Comparison of ENCODE assay signal across 8 mouse cellular contexts in genomic region chr6:124711824-124712782, GRCm38 (mm10). TPM values are rescaled to one million over a fixed set of nuclear protein-coding genes. Genes with fewer than 3 reads are reported as not detected.
DNase-seq lines count a peak whose midpoint lies in the region; ATAC-seq lines count a peak whose summit lies in the region.

Gene Emg1, minus strand, starts transcription at chr6:124712178.
Gene Phb2, plus strand, starts transcription at chr6:124712336.

- no peaks in the 10 kb centered on the region for H3K27me3 ChIP-seq in lung, embryonic 16.5 days (ENCODE audit: control insufficient read depth, insufficient read depth, low read depth, low read length)

- peak within 1 kb of the TSS; percentile 76 for H3K4me2 ChIP-seq in lung, embryonic 16.5 days (ENCODE audit: low read depth, low read length)

- peaks cover 23% of the 10 kb centered on the region for H3K4me1 ChIP-seq in lung, embryonic 16.5 days (replicated peaks; ENCODE audit: control insufficient read depth, insufficient read depth, low read length)

- H3K4me3 ChIP-seq in lung, embryonic 16.5 days (ENCODE audit: low read length): peak within 1 kb of the TSS; percentile 69

- ATAC-seq in hematopoietic stem cell, adult 5-6 weeks (replicated peaks in 1 of 2; ENCODE audit: insufficient read depth in 1 of 2, low FRiP score in 2 of 2, low TSS enrichment in 1 of 2, low read depth in 1 of 2, poor library complexity in 2 of 2, severe bottlenecking in 2 of 2): peak; percentile 92 to 96
- peak; percentile 98 for ATAC-seq in lung, embryonic 16.5 days (ENCODE audit: low read depth)

- H3K36me3 ChIP-seq in lung, embryonic 16.5 days (ENCODE audit: control insufficient read depth, insufficient read depth, low read length): peaks cover 18% of the 10 kb centered on the region

- H3K9ac ChIP-seq in lung, embryonic 16.5 days (ENCODE audit: low read length): peak within 1 kb of the TSS; percentile 81

- H3K9me3 ChIP-seq in lung, embryonic 16.5 days (ENCODE audit: control insufficient read depth, low read length): no peaks in the 10 kb centered on the region

- H3K27ac ChIP-seq in lung, embryonic 16.5 days (ENCODE audit: low read length): peak within 1 kb of the TSS; percentile 85

- WGBS in lung, embryonic 16.5 days: under 1% methylated on average over 68 of the region's 76 CpGs

- peak; percentile 93 for DNase-seq in MEL-GATA-1-ER (ENCODE audit: extremely low read depth, low read depth)
- peak; percentile 95 for DNase-seq in cerebellum, adult 8-10 months
- peak; percentile 98 for DNase-seq in forelimb bud, embryonic 11.5 days (ENCODE audit: low read depth, low spot score)
- DNase-seq in layer of hippocampus, adult 9-10 months (ENCODE audit: low spot score): peak; percentile 92
- DNase-seq in ovary, postnatal 10 days (ENCODE audit: low spot score): peak; percentile 89
- peak; percentile 97 to 99 for DNase-seq in thymus, postnatal 10 days (ENCODE audit: low spot score in 2 of 2)

RNA-seq across cellular contexts. Expression of gene Emg1, which starts in this region (rescaled TPM):
- total RNA-seq in hematopoietic stem cell, adult 5-6 weeks (2017): 160 and 203 TPM in 2 replicates
- 188 and 192 TPM in 2 replicates for polyA plus RNA-seq in lung, embryonic 16.5 days (2015; fragmentation: Nextera tagmentation; extraction: Ambion mirVana)

RNA-seq across cellular contexts. Expression of gene Phb2, which starts in this region (rescaled TPM):
- 252 and 265 TPM in 2 replicates for total RNA-seq in hematopoietic stem cell, adult 5-6 weeks (2017)
- 254 and 278 TPM in 2 replicates for polyA plus RNA-seq in lung, embryonic 16.5 days (2015; fragmentation: Nextera tagmentation; extraction: Ambion mirVana)

Comparison
In these comparisons a context has a peak if more than half of its experiments do, and no peak if none do; other contexts are left out.
1. Peak in every context shown above with its lines: DNase-seq, ATAC-seq, H3K4me3 ChIP-seq and H3K27ac ChIP-seq.